Mouse (Mus musculus) heart, embryonic 14.5 days (tissue): Measurements from ENCODE around the gene Hmg20a. TPM values are rescaled to one million over a fixed set of nuclear protein-coding genes. Genes with fewer than 3 reads are reported as not detected.
A peak's percentile ranks its signal among the peaks of the same experiment; 100 is the strongest.

Experiments used
- ATAC-seq: fragments of 200-750 bp; cut with Nextera tagmentation; 2 replicates; pipeline ENCODE4 v1.8.0; 2017; ENCODE audit warnings: low read depth, moderate TSS enrichment; ENCODE audit not compliant: insufficient number of reproducible peaks, insufficient read depth, low FRiP score
- H3K27ac ChIP-seq, 2 experiments: fragments of 200-500 bp in 1 of 2; fragments of 300-500 bp in 1 of 2; sonication (generic) in 1 of 2; replicated peaks in 1 of 2; 2 replicates each; pipeline ENCODE4 v1.5.1; 2012 to 2014; ENCODE audit warnings: low read depth in 2 of 2, low read length in 2 of 2, control low read depth in 1 of 2, mild to moderate bottlenecking in 1 of 2, mixed read lengths in 1 of 2; ENCODE audit not compliant: control insufficient read depth in 1 of 2, insufficient read depth in 1 of 2
- H3K27me3 ChIP-seq: fragments of 300-500 bp; sonication (generic); 2 replicates; pipeline ENCODE4 v1.6.1; 2014; ENCODE audit warnings: mild to moderate bottlenecking, low read length, control low read depth; ENCODE audit not compliant: control insufficient read depth, insufficient read depth
- H3K36me3 ChIP-seq: fragments of 300-500 bp; sonication (generic); 2 replicates; pipeline ENCODE4 v1.6.1; 2014; ENCODE audit warnings: mild to moderate bottlenecking, control low read depth, low read length, mixed read lengths; ENCODE audit not compliant: control insufficient read depth, insufficient read depth
- H3K4me1 ChIP-seq, 2 experiments: fragments of 200-500 bp in 1 of 2; fragments of 300-500 bp in 1 of 2; sonication (generic) in 1 of 2; 2 replicates each; pipeline ENCODE4 v1.6.1; 2012 to 2014; ENCODE audit warnings: low read length in 2 of 2, control low read depth in 1 of 2, mixed read lengths in 1 of 2; ENCODE audit not compliant: control insufficient read depth in 2 of 2, insufficient read depth in 2 of 2
- H3K4me2 ChIP-seq: fragments of 300-500 bp; sonication (generic); 2 replicates; pipeline ENCODE4 v1.6.1; 2014; ENCODE audit warnings: mild to moderate bottlenecking, low read length
- H3K4me3 ChIP-seq, 2 experiments: fragments of 200-500 bp in 1 of 2; fragments of 300-500 bp in 1 of 2; sonication (generic) in 1 of 2; 2 replicates each; pipeline ENCODE4 v1.5.1; 2012 to 2014; ENCODE audit warnings: low read length in 2 of 2, mild to moderate bottlenecking in 2 of 2, control low read depth in 1 of 2, low read depth in 1 of 2, moderate library complexity in 1 of 2; ENCODE audit not compliant: control insufficient read depth in 1 of 2, insufficient read depth in 1 of 2
- H3K9ac ChIP-seq: fragments of 300-500 bp; sonication (generic); 2 replicates; pipeline ENCODE4 v1.6.1; 2014; ENCODE audit warnings: mild to moderate bottlenecking, low read length
- H3K9me3 ChIP-seq: fragments of 300-500 bp; sonication (generic); 2 replicates; pipeline ENCODE4 v1.6.1; 2016; ENCODE audit warnings: low read length, control low read depth; ENCODE audit not compliant: control insufficient read depth
- WGBS: fragments of 180-500 bp; shearing (Covaris S2); extraction: QIAGEN DNeasy Blood & Tissue Kit; methylation state at CpG from one replicate; pipeline ENCODE4 v1.1.7; 2014; 5-methylcytosine and 5-hydroxymethylcytosine counted together
- polyA plus RNA-seq: library from polyadenylated mRNA; unstranded; fragments of >200 nt; fragmentation: Nextera tagmentation; extraction: Ambion mirVana; gene quantifications from 2 replicates; pipeline ENCODE4 v1.2.1, GENCODE M21; 2014

The Hmg20a gene
- polyA plus RNA-seq, 1 experiment from 2014 or later, result 58.5 TPM

DNA sequence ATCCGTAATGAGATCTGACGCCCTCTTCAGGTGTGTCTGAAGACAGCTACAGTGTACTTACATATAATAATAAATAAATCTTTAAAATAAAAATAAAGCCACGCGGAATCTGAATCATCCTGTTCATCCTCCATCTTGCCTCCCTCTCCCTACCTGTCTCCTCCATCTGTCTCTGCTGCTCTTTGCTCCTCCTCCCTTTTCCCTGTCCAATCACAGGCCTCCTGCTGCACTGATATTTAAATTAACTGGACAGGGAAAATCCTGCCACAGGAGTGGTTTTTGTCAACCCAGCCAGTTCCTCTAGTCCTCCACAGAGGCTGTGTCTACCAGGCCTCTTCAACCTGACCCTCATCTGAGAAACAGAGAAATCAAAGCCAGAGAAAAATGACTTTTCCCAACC, 94.1 kb downstream of the Hmg20a start:
- Histone ChIP-seq H3K27me3 (no peaks in the 10 kb centered on the region), H3K9ac (no peak overlapping the region), H3K4me2 (no peak overlapping the region), H3K4me1 (peaks cover 29 to 38% of the 10 kb centered on the region in 2 experiments), H3K4me3 (no peak overlapping the region), H3K36me3 (no peaks in the 10 kb centered on the region), H3K9me3 (no peaks in the 10 kb centered on the region), H3K27ac (no peak overlapping the region)
- 89% methylated on average over 4 of the region's 4 CpGs for WGBS
- no peak for ATAC-seq

DNA sequence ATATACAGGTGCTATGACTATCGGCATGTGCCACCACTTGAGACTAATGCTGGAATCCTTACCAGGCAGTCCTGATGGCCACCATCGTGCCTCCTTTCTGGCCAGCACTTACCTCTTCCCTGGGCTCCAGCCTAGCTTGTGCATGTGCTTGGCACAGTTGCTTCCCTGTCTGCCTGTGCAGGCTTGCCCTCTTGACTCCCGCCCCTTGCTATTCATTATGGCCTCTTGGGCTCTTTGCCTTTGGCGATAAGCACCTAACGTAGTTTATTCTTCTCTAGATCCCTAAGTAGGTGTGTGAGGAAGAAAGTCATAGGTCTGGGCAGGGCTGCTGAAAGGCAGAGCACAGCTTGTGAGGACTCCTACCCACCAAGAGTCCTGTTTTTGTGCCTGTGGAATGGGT, 96.7 kb downstream of the Hmg20a start:
- 78% methylated on average over 5 of the region's 5 CpGs for WGBS
- Histone ChIP-seq H3K9me3 (no peaks in the 10 kb centered on the region), H3K36me3 (no peaks in the 10 kb centered on the region), H3K27ac (no peak overlapping the region), H3K27me3 (no peaks in the 10 kb centered on the region), H3K4me3 (no peak overlapping the region), H3K9ac (no peak overlapping the region), H3K4me1 (peaks cover 17% of the 10 kb centered on the region in 2 experiments), H3K4me2 (no peak overlapping the region)
- no peak for ATAC-seq

GRCm38 (mm10) chr9:56516219-56516618, 97.8 kb downstream of the Hmg20a start:
- Histone ChIP-seq H3K36me3 (no peaks in the 10 kb centered on the region), H3K4me1 (peaks cover 17% of the 10 kb centered on the region in 2 experiments), H3K27me3 (no peaks in the 10 kb centered on the region), H3K27ac (peak overlapping the region in 1 of 2 experiments; percentile 31; a peak in 1 of 4 replicates), H3K4me3 (no peak overlapping the region), H3K9ac (no peak overlapping the region), H3K9me3 (no peaks in the 10 kb centered on the region), H3K4me2 (peak overlapping the region; percentile 19; the same call in 1 of the 2 replicates)
- WGBS, result 64% methylated on average over 3 of the region's 3 CpGs
- no peak for ATAC-seq

DNA sequence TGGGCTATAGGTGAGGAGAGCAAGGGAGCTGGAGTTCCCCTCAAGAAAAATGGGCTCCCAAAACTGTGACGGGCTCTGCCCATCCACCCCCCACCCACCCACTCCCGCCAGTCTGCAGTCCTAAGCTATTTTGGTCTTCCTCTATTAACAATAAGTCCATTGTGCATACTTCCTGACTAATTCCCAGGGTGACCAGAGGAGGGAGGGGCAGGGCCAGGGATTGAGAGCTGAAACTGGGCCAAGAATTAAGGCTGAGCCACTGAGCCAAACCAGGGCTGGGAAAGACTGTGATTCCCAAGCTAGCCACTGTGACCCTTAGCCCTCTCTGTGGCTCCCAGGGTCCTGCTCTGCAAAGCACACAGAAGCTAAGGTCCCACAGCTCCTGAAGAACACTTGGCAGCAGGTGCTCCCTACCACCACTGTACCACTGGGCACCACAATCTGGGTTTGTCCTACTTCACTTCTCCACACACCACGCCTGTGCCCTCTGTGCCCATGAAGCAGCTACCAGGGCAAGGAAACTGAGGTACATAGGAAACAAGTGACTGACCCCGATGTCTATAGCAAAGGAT, 98.4 kb downstream of the Hmg20a start:
- Histone ChIP-seq H3K4me3 (no peak overlapping the region), H3K9ac (no peak overlapping the region), H3K36me3 (no peaks in the 10 kb centered on the region), H3K4me2 (peak overlapping the region; percentile 19; the same call in 1 of the 2 replicates), H3K27ac (peak overlapping the region; percentile 40 to 45; a peak in 2 of 4 replicates), H3K4me1 (peaks cover 17% of the 10 kb centered on the region in 2 experiments), H3K9me3 (no peaks in the 10 kb centered on the region), H3K27me3 (no peaks in the 10 kb centered on the region)
- ATAC-seq, result peak; percentile 70; the same call in 1 of the 2 replicates
- WGBS, result 49% methylated on average over 4 of the region's 4 CpGs

GRCm38 (mm10) chr9:56522281-56522680, 103.9 kb downstream of the Hmg20a start:
- Histone ChIP-seq H3K27me3 (no peaks in the 10 kb centered on the region), H3K4me2 (no peak overlapping the region), H3K9ac (no peak overlapping the region), H3K4me1 (peaks cover under 1 to 2% of the 10 kb centered on the region in 2 experiments; a peak in 2 of 4 replicates), H3K27ac (no peak overlapping the region), H3K36me3 (no peaks in the 10 kb centered on the region), H3K4me3 (no peak overlapping the region), H3K9me3 (no peaks in the 10 kb centered on the region)
- ATAC-seq, result no peak
- WGBS, result 58% methylated on average over 10 of the region's 10 CpGs

GRCm38 (mm10) chr9:56527951-56528350, 109.5 kb downstream of the Hmg20a start:
- ATAC-seq, result no peak
- Histone ChIP-seq H3K9me3 (no peaks in the 10 kb centered on the region), H3K4me2 (no peak overlapping the region), H3K4me3 (no peak overlapping the region), H3K9ac (no peak overlapping the region), H3K27me3 (no peaks in the 10 kb centered on the region), H3K4me1 (no peaks in the 10 kb centered on the region), H3K27ac (no peak overlapping the region), H3K36me3 (no peaks in the 10 kb centered on the region)
- WGBS, result 68% methylated on average over 4 of the region's 4 CpGs

DNA sequence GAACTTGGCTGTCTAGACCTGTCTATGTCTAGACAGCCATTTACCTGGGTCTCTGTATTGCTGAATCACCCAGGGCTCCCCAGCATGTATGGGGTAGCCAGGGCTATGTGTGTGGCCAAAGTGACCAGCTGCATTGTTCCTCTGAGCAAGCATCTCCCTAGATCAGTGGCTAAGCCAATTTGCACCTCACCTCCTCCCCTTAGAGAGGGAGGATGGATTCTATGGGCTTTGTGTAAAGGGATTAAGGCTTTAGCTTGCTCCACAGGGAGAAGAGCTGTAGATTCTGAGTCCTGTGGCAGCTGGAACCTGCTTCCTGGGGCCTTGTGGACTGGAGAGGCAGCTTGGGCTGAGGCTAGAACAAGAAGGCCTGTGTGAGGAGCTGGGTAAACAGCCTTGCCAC, 113.6 kb downstream of the Hmg20a start:
- Histone ChIP-seq H3K27me3 (no peaks in the 10 kb centered on the region), H3K4me3 (no peak overlapping the region), H3K27ac (no peak overlapping the region), H3K4me2 (no peak overlapping the region), H3K36me3 (no peaks in the 10 kb centered on the region), H3K4me1 (peaks cover 11 to 14% of the 10 kb centered on the region in 2 experiments), H3K9me3 (no peaks in the 10 kb centered on the region), H3K9ac (no peak overlapping the region)
- ATAC-seq, result no peak

DNA sequence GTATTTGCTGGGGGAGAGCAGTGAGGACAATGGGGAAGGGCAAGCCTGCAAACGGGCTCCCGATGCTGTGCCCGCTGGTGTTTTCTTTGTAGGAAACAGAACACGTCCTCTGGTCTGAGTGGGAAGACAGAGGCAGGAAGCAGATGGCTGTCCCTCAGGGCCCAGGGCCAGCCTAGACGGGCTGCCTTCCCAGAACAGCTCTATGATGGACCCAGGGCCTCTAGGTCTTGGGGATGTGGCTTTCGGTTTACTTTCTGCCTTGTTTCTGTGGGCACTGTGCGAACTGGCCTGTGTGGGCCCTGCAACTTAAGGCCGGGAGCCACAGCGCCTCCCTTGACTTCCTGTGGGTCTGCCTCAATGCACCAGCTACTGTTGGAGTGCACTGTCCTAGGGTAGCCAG, 115.5 kb downstream of the Hmg20a start:
- H3K4me1 ChIP-seq, result peaks cover 11 to 14% of the 10 kb centered on the region in 2 experiments
- no peak overlapping the region for H3K9ac ChIP-seq
- peak overlapping the region; percentile 19 to 53; a peak in 2 of 4 replicates for H3K27ac ChIP-seq
- H3K9me3 ChIP-seq, result no peaks in the 10 kb centered on the region
- peak; percentile 42; the same call in 1 of the 2 replicates for ATAC-seq
- H3K4me2 ChIP-seq, result no peak overlapping the region
- no peak overlapping the region for H3K4me3 ChIP-seq
- WGBS, result 62% methylated on average over 9 of the region's 9 CpGs
- H3K27me3 ChIP-seq, result no peaks in the 10 kb centered on the region
- H3K36me3 ChIP-seq, result no peaks in the 10 kb centered on the region
